Mouse (Mus musculus) lung, embryonic 14.5 days (tissue): Measurements from ENCODE around the gene Cd200. TPM values are rescaled to one million over a fixed set of nuclear protein-coding genes. Genes with fewer than 3 reads are reported as not detected.
"Not testable (repeated sequence)": the region's sequence is repeated elsewhere in the genome, so short reads cannot be mapped to it uniquely, and the experiment has no call there.

Source experiments
- ATAC-seq: fragments of 200-750 bp; cut with Nextera tagmentation; 2 replicates; pipeline ENCODE4 v1.8.0; 2017; ENCODE audit warnings: mild to moderate bottlenecking, moderate TSS enrichment, moderate library complexity; ENCODE audit not compliant: insufficient read depth
- DNase-seq: peaks from one replicate; pipeline ENCODE4 v3.0.0-alpha.2; 2015
- H3K27ac ChIP-seq: fragments of 300-500 bp; sonication (generic); 2 replicates; pipeline ENCODE4 v1.5.1; 2014; ENCODE audit warnings: low read depth, mild to moderate bottlenecking, moderate library complexity
- H3K27me3 ChIP-seq: fragments of 300-500 bp; sonication (generic); 2 replicates; pipeline ENCODE4 v1.6.1; 2014; ENCODE audit warnings: low read length, control low read depth; ENCODE audit not compliant: insufficient read depth
- H3K36me3 ChIP-seq: fragments of 300-500 bp; sonication (generic); 2 replicates; pipeline ENCODE4 v1.6.1; 2014; ENCODE audit warnings: control low read depth; ENCODE audit not compliant: insufficient read depth
- H3K4me1 ChIP-seq: fragments of 300-500 bp; sonication (generic); 2 replicates; pipeline ENCODE4 v1.6.1; 2014; ENCODE audit warnings: antibody characterized with exemption, control low read depth; ENCODE audit not compliant: insufficient read depth
- H3K4me2 ChIP-seq: fragments of 300-500 bp; sonication (generic); 2 replicates; pipeline ENCODE4 v1.6.1; 2014; ENCODE audit warnings: mild to moderate bottlenecking
- H3K4me3 ChIP-seq: fragments of 300-500 bp; sonication (generic); 2 replicates; pipeline ENCODE4 v1.5.1; 2014; ENCODE audit warnings: low read depth, low read length
- H3K9ac ChIP-seq: fragments of 300-500 bp; sonication (generic); 2 replicates; pipeline ENCODE4 v1.6.1; 2014
- H3K9me3 ChIP-seq: fragments of 300-500 bp; sonication (generic); 2 replicates; pipeline ENCODE4 v1.6.1; 2016; ENCODE audit warnings: low read depth, low read length, control low read depth
- CTCF ChIP-seq: IDR thresholded peaks from 2 replicates; pipeline ENCODE4 v1.5.1; 2016; ENCODE audit warnings: antibody characterized with exemption, low read depth
- WGBS: fragments of 180-500 bp; shearing (Covaris S2); extraction: QIAGEN DNeasy Blood & Tissue Kit; methylation state at CpG from one replicate; pipeline ENCODE4 v1.1.7; 2014; 5-methylcytosine and 5-hydroxymethylcytosine counted together
- polyA plus RNA-seq: library from polyadenylated mRNA; unstranded; fragments of >200 nt; fragmentation: Nextera tagmentation; extraction: Ambion mirVana; gene quantifications from 2 replicates; pipeline ENCODE4 v1.2.1, GENCODE M21; 2014

Gene Cd200
- polyA plus RNA-seq, 1 experiment from 2014 or later = 68.1 TPM

- H3K9me3 ChIP-seq = no peaks in the 10 kb centered on the region
- H3K27ac ChIP-seq = peak overlapping the region; percentile 46; the same call in 1 of the 2 replicates
- no peaks in the 10 kb centered on the region for H3K27me3 ChIP-seq
- no peaks in the 10 kb centered on the region; the same call in none of the 2 replicates for H3K4me1 ChIP-seq
- H3K4me2 ChIP-seq = no peak overlapping the region
- WGBS = 63% methylated on average over 4 of the region's 4 CpGs
- no peak for TF ChIP-seq CTCF
- H3K4me3 ChIP-seq = no peak overlapping the region
- H3K36me3 ChIP-seq = no peaks in the 10 kb centered on the region
- H3K9ac ChIP-seq = no peak overlapping the region
- peak; percentile 28 for DNase-seq
- no peak for ATAC-seq
These were observed 39.4 kb downstream of the Cd200 start for GRCm38 (mm10) chr16:45369285-45369965.

GRCm38 (mm10) chr16:45366111-45366510 is 42.7 kb downstream of the Cd200 start:
- no peak for TF ChIP-seq CTCF

GRCm38 (mm10) chr16:45365353-45365752 is 43.5 kb downstream of the Cd200 start:
- no peak overlapping the region for H3K9ac ChIP-seq
- no peak overlapping the region for H3K4me3 ChIP-seq
- H3K4me1 ChIP-seq = no peaks in the 10 kb centered on the region; the same call in 1 of the 2 replicates
- no peak overlapping the region for H3K4me2 ChIP-seq
- H3K27me3 ChIP-seq = no peaks in the 10 kb centered on the region
- TF ChIP-seq CTCF = no peak
- H3K36me3 ChIP-seq = no peaks in the 10 kb centered on the region
- H3K27ac ChIP-seq = no peak overlapping the region
- DNase-seq = no peak
- H3K9me3 ChIP-seq = no peaks in the 10 kb centered on the region
- 56% methylated on average over 9 of the region's 9 CpGs for WGBS
- ATAC-seq = no peak

More at GRCm38 (mm10) chr16:45366111-45366510, 42.7 kb downstream of the Cd200 start:
- Histone ChIP-seq H3K9ac (no peak overlapping the region), H3K27me3 (no peaks in the 10 kb centered on the region), H3K4me3 (no peak overlapping the region), H3K36me3 (no peaks in the 10 kb centered on the region), H3K9me3 (no peaks in the 10 kb centered on the region), H3K4me2 (no peak overlapping the region), H3K4me1 (no peaks in the 10 kb centered on the region; the same call in none of the 2 replicates), H3K27ac (no peak overlapping the region)
- WGBS = 63% methylated on average over 7 of the region's 7 CpGs
- no peak for DNase-seq
- ATAC-seq = no peak

- Histone ChIP-seq H3K36me3 (no peaks in the 10 kb centered on the region), H3K27ac (no peak overlapping the region), H3K9ac (no peak overlapping the region), H3K9me3 (no peaks in the 10 kb centered on the region), H3K4me2 (no peak overlapping the region), H3K4me1 (no peaks in the 10 kb centered on the region; the same call in 1 of the 2 replicates), H3K4me3 (no peak overlapping the region), H3K27me3 (no peaks in the 10 kb centered on the region)
- no peak for DNase-seq
- no peak for TF ChIP-seq CTCF
- WGBS = 83% methylated on average over 1 of the region's 1 CpGs
- no peak for ATAC-seq
These were observed 44.2 kb downstream of the Cd200 start for GRCm38 (mm10) chr16:45364627-45365026.

GRCm38 (mm10) chr16:45363480-45364045 is 45.3 kb downstream of the Cd200 start:
- Histone ChIP-seq H3K4me3 (no peak overlapping the region), H3K27me3 (no peaks in the 10 kb centered on the region), H3K36me3 (no peaks in the 10 kb centered on the region), H3K9me3 (no peaks in the 10 kb centered on the region), H3K27ac (no peak overlapping the region; the same call in 1 of the 2 replicates), H3K4me2 (no peak overlapping the region), H3K9ac (no peak overlapping the region), H3K4me1 (no peaks in the 10 kb centered on the region; the same call in 1 of the 2 replicates)
- DNase-seq (peak; percentile 54), ATAC-seq (no peak; the same call in 1 of the 2 replicates)
- no peak for TF ChIP-seq CTCF
- WGBS = 45% methylated on average over 4 of the region's 4 CpGs

GRCm38 (mm10) chr16:45361450-45361849 is 47.4 kb downstream of the Cd200 start:
- TF ChIP-seq CTCF = no peak
- Histone ChIP-seq H3K4me1 (no peaks in the 10 kb centered on the region; the same call in 1 of the 2 replicates), H3K27me3 (no peaks in the 10 kb centered on the region), H3K9me3 (no peaks in the 10 kb centered on the region), H3K9ac (no peak overlapping the region), H3K4me3 (no peak overlapping the region), H3K27ac (no peak overlapping the region), H3K4me2 (no peak overlapping the region), H3K36me3 (no peaks in the 10 kb centered on the region)
- no peak for ATAC-seq
- no peak for DNase-seq

- ATAC-seq, H3K4me2 ChIP-seq, H3K9ac ChIP-seq, DNase-seq, H3K4me1 ChIP-seq, H3K9me3 ChIP-seq, H3K36me3 ChIP-seq, H3K4me3 ChIP-seq, H3K27ac ChIP-seq, H3K27me3 ChIP-seq: not testable (repeated sequence)
- WGBS = 89% methylated on average over 5 of the region's 5 CpGs
These were observed 50.4 kb downstream of the Cd200 start for GRCm38 (mm10) chr16:45358441-45358840.
